ENCODE assay signal across 10 mouse cellular contexts in genomic region chr9:21866641-21867040, GRCm38 (mm10). TPM values are rescaled to one million over a fixed set of nuclear protein-coding genes. Genes with fewer than 3 reads are reported as not detected.
A peak's percentile ranks its signal among the peaks of the same experiment; 100 is the strongest.
DNase-seq lines count a peak whose midpoint lies in the region; ATAC-seq and TF ChIP-seq lines count a peak whose summit lies in the region.
"Had no signal": no experiment of that assay in that cellular context is flagged by ENCODE, and none has a peak within 500 bp of the region (broad histone marks: within the 10 kb centered on the region; RNA-seq: fewer than 3 reads in every experiment).

No protein-coding gene starts in this region.

- no peaks in the 10 kb centered on the region for H3K36me3 ChIP-seq in kidney, adult 2 months (ENCODE audit: control insufficient read depth, insufficient read depth, low read length)
- no peaks in the 10 kb centered on the region for H3K36me3 ChIP-seq in limb, embryonic 15.5 days

- ATAC-seq in limb, embryonic 15.5 days (ENCODE audit: insufficient number of reproducible peaks, low FRiP score, low TSS enrichment, low read depth): no peak

- H3K4me1 ChIP-seq in kidney, adult 2 months (ENCODE audit: control insufficient read depth, insufficient read depth, low read length): peaks cover 9% of the 10 kb centered on the region
- H3K4me1 ChIP-seq in limb, embryonic 15.5 days: peaks cover 9% of the 10 kb centered on the region

- no peak overlapping the region for H3K9ac ChIP-seq in limb, embryonic 15.5 days
- H3K9ac ChIP-seq: lung, embryonic 14.5 days had no signal

- H3K9me3 ChIP-seq in limb, embryonic 15.5 days: no peaks in the 10 kb centered on the region

- no peak overlapping the region for H3K4me2 ChIP-seq in limb, embryonic 15.5 days
- H3K4me2 ChIP-seq: lung, embryonic 14.5 days had no signal

- H3K27me3 ChIP-seq in kidney, adult 2 months (replicated peaks; ENCODE audit: control insufficient read depth, insufficient read depth, low read length): no peaks in the 10 kb centered on the region
- no peaks in the 10 kb centered on the region for H3K27me3 ChIP-seq in limb, embryonic 15.5 days

- no peak for TF ChIP-seq CTCF in kidney, adult 2 months (conservative IDR thresholded peaks at IDR 0.05; ENCODE audit: insufficient read depth, insufficient read length, low read depth, low read length)

- TF ChIP-seq POLR2A in kidney, adult 2 months (IDR thresholded peaks at IDR 0.05; ENCODE audit: low read depth, low read length): no peak

- 8% methylated on average over 2 of the region's 2 CpGs for WGBS in kidney, adult 2 months
- WGBS in limb, embryonic 15.5 days: 35% methylated on average over 2 of the region's 2 CpGs

- no peak overlapping the region for H3K4me3 ChIP-seq in kidney, adult 2 months (ENCODE audit: insufficient read depth, low read depth, low read length)
- no peak overlapping the region for H3K4me3 ChIP-seq in limb, embryonic 15.5 days

- DNase-seq in kidney, adult 2 months: peak; percentile 92
- no peak for DNase-seq in kidney, postnatal 4 days
- DNase-seq in adipocyte (ENCODE audit: low spot score): peak; percentile 43
- DNase-seq in fibroblast of lung, adult 2 months (ENCODE audit: low read depth): peak; percentile 56
- no peak for DNase-seq in thymus, postnatal 36 days
- DNase-seq in right cerebral cortex, postnatal 25 days: no peak
- DNase-seq: cerebellum, postnatal 14 days; gastrocnemius, postnatal 10 days; lung, embryonic 14.5 days had no signal

- peak overlapping the region; percentile 75 for H3K27ac ChIP-seq in kidney, adult 2 months (ENCODE audit: insufficient read depth, low read depth, low read length)
- 0 out of 2 replicates have a peak overlapping the region, but pooled peaks have one; percentile 12 for H3K27ac ChIP-seq in limb, embryonic 15.5 days

RNA-seq across cellular contexts. Expression of gene Dock6, which starts 14.2 kb away (rescaled TPM):
- 67.7 and 84.6 TPM in 2 replicates for polyA plus RNA-seq in kidney, adult 2 months (2012; rRNA removed)
- 38.1 and 41.0 TPM in 2 replicates for polyA plus RNA-seq in limb, embryonic 15.5 days (2015; fragmentation: Nextera tagmentation; extraction: Ambion mirVana)

RNA-seq across cellular contexts. Expression of gene Angptl8, which starts 31.3 kb away (rescaled TPM):
- polyA plus RNA-seq in kidney, adult 2 months (2012; rRNA removed): 11.9 and 19.5 TPM in 2 replicates
- 0.64 and 0.70 TPM in 2 replicates for polyA plus RNA-seq in limb, embryonic 15.5 days (2015; fragmentation: Nextera tagmentation; extraction: Ambion mirVana)

RNA-seq across cellular contexts. Expression of gene Rab3d, which starts 51.4 kb away (rescaled TPM):
- polyA plus RNA-seq in kidney, adult 2 months (2012; rRNA removed): 27.1 and 32.9 TPM in 2 replicates
- 57.3 and 57.7 TPM in 2 replicates for polyA plus RNA-seq in limb, embryonic 15.5 days (2015; fragmentation: Nextera tagmentation; extraction: Ambion mirVana)

Comparison
In these comparisons a context has a peak if more than half of its experiments do, and no peak if none do; other contexts are left out.
1. DNase-seq: peak in kidney, adult 2 months (single experiment), adipocyte (single experiment) and fibroblast of lung, adult 2 months (single experiment); none in kidney, postnatal 4 days (0 of 2), thymus, postnatal 36 days (0 of 2) and right cerebral cortex, postnatal 25 days (single experiment).